In the genomic region with DNA sequence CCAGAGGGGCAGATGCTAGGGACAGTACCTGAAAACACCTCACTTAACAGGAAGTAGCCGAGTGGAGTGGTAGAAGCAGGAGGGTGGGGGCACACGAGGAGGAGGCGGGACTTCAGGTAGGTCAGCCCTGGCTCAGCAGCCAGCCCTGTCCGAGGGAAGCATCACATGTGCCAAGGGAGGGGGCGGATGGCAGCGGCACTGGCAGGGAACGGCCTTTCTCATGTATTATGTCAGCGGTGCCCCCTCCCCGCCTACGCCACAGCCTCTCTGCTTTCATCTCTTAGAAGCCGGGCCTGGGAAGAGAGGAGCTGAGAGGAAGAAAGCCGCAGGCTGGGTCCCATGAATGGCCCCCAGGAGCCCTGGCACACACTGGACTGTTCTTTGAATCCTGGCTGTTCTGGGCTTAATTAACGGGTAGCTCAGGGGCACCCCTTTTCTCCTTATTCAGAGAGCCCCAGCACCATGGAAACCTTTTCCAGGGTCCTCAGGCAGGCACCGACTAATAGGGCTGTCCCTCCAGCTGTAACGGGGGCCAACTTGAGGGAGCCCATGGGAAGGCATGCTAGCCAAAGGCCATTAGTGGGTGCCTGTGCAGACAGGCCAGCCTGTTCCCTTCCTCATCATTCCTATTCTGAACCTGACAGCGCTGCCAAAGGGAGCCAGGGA, we compare ENCODE assay signal across 8 mouse cellular contexts. TPM values are rescaled to one million over a fixed set of nuclear protein-coding genes. Genes with fewer than 3 reads are reported as not detected.
DNase-seq lines count a peak whose midpoint lies in the region; ATAC-seq and TF ChIP-seq lines count a peak whose summit lies in the region.

No protein-coding gene starts in this region.

- intact Hi-C loops in gastrocnemius, postnatal 36 days (cut with DNase I): loop anchor here (5.0 kb wide), 1 partner anchor 117 kb away; no protein-coding TSS in a partner anchor

- peak; percentile 27; the same call in 1 of the 2 replicates for ATAC-seq in lung, postnatal 0 days
- ATAC-seq in forebrain, embryonic 15.5 days (replicated peaks): peak; percentile 92
- no peak for ATAC-seq in erythroid progenitor cell, adult 5-6 weeks (replicated peaks; ENCODE audit: low FRiP score, poor library complexity, severe bottlenecking)

- TF ChIP-seq POLR2A in lung, adult 2 months (IDR thresholded peaks at IDR 0.05; ENCODE audit: borderline replicate concordance, extremely low read depth, low read depth, low read length): no peak
- TF ChIP-seq POLR2A in olfactory bulb, adult 2 months (IDR thresholded peaks at IDR 0.05; ENCODE audit: insufficient read depth, low read depth, low read length): no peak

- no peak for TF ChIP-seq EP300 in lung, postnatal 0 days (IDR thresholded peaks at IDR 0.05)

- no peaks in the 10 kb centered on the region for H3K9me3 ChIP-seq in lung, postnatal 0 days (ENCODE audit: low read length)
- H3K9me3 ChIP-seq in forebrain, embryonic 15.5 days: no peaks in the 10 kb centered on the region

- H3K4me3 ChIP-seq in lung, postnatal 0 days (ENCODE audit: low read depth, low read length): no peak overlapping the region
- H3K4me3 ChIP-seq in lung, adult 2 months (replicated peaks; ENCODE audit: extremely low read depth, low read depth, low read length): no peak overlapping the region
- no peak overlapping the region for H3K4me3 ChIP-seq in forebrain, embryonic 15.5 days
- H3K4me3 ChIP-seq in olfactory bulb, adult 2 months (ENCODE audit: insufficient read depth, low read depth, low read length): no peak overlapping the region

- H3K4me1 ChIP-seq in lung, postnatal 0 days (ENCODE audit: insufficient read depth, low read depth, low read length): peaks cover 3% of the 10 kb centered on the region; the same call in 1 of the 2 replicates
- peaks cover 8% of the 10 kb centered on the region for H3K4me1 ChIP-seq in lung, adult 2 months (ENCODE audit: control insufficient read depth, insufficient read depth, low read length)
- H3K4me1 ChIP-seq in forebrain, embryonic 15.5 days: peaks cover 56% of the 10 kb centered on the region
- peaks cover 50% of the 10 kb centered on the region for H3K4me1 ChIP-seq in olfactory bulb, adult 2 months (ENCODE audit: control insufficient read depth, insufficient read depth, low read length)

- DNase-seq in lung, postnatal 0 days (ENCODE audit: low spot score): no peak
- no peak for DNase-seq in lung, adult 2 months
- DNase-seq in left cerebral cortex, adult 11 months (ENCODE audit: low spot score): peak; percentile 74
- DNase-seq in lung, postnatal 14 days: no peak
- DNase-seq in gastrocnemius, postnatal 36 days: no peak

- no peak overlapping the region for H3K9ac ChIP-seq in lung, postnatal 0 days (replicated peaks; ENCODE audit: low read depth)
- peak overlapping the region; percentile 10; the same call in 1 of the 2 replicates for H3K9ac ChIP-seq in forebrain, embryonic 15.5 days (replicated peaks)

- 50% methylated on average over 16 of the region's 16 CpGs for WGBS in lung, postnatal 0 days
- 42% methylated on average over 16 of the region's 16 CpGs for WGBS in lung, adult 2 months
- whole genome bisulfite sequencing in forebrain, embryonic 15.5 days: 5% methylated on average over 16 of the region's 16 CpGs
- 13% methylated on average over 16 of the region's 16 CpGs for WGBS in olfactory bulb, adult 2 months

- no peak overlapping the region for H3K4me2 ChIP-seq in lung, postnatal 0 days (replicated peaks; ENCODE audit: low read depth, low read length)
- 0 out of 2 replicates have a peak overlapping the region, but pooled peaks have one; percentile 8 for H3K4me2 ChIP-seq in forebrain, embryonic 15.5 days (replicated peaks)

- no peak overlapping the region for H3K27ac ChIP-seq in lung, postnatal 0 days (ENCODE audit: low read length)
- H3K27ac ChIP-seq in forebrain, embryonic 15.5 days (replicated peaks): peak overlapping the region; percentile 94
- peak overlapping the region; percentile 77 for H3K27ac ChIP-seq in olfactory bulb, adult 2 months (ENCODE audit: insufficient read depth, low read depth, low read length)

- no peaks in the 10 kb centered on the region for H3K36me3 ChIP-seq in lung, postnatal 0 days (ENCODE audit: insufficient read depth, low read length)
- no peaks in the 10 kb centered on the region for H3K36me3 ChIP-seq in forebrain, embryonic 15.5 days

- TF ChIP-seq CTCF in lung, postnatal 0 days (IDR thresholded peaks at IDR 0.05): no peak
- no peak for TF ChIP-seq CTCF in lung, adult 2 months (IDR thresholded peaks at IDR 0.05; ENCODE audit: insufficient read depth, low read length)
- no peak for TF ChIP-seq CTCF in olfactory bulb, adult 2 months (IDR thresholded peaks at IDR 0.05; ENCODE audit: insufficient read depth, low read depth, low read length)

- H3K27me3 ChIP-seq in lung, postnatal 0 days (replicated peaks; ENCODE audit: insufficient read depth, low read length): no peaks in the 10 kb centered on the region
- H3K27me3 ChIP-seq in forebrain, embryonic 15.5 days: no peaks in the 10 kb centered on the region

RNA-seq across cellular contexts. Expression of a gene that starts 10.9 kb away (rescaled TPM):
- polyA plus RNA-seq in lung, postnatal 0 days (2015; fragmentation: Nextera tagmentation; extraction: Ambion mirVana): 18.2 and 19.8 TPM in 2 replicates
- 117 and 127 TPM in 2 replicates for polyA plus RNA-seq in lung, adult 2 months (2012; rRNA removed)
- polyA plus RNA-seq in forebrain, embryonic 15.5 days (2015; fragmentation: Nextera tagmentation; extraction: Ambion mirVana): 78.9 and 85.5 TPM in 2 replicates
- polyA plus RNA-seq in olfactory bulb, adult 2 months (2012; ENCODE audit: insufficient read depth, insufficient read length, low replicate concordance, missing spikeins): not detected in 2 replicates
- 21.8 and 26.7 TPM in 2 replicates for total RNA-seq in erythroid progenitor cell, adult 5-6 weeks (2015; ENCODE audit: low replicate concordance)
- 21.2 and 23.2 TPM in 2 replicates for total RNA-seq in erythroid progenitor cell, adult 5-6 weeks (2017; ENCODE audit: low replicate concordance)
- total RNA-seq in gastrocnemius, postnatal 36 days (2021): 1 to 10 TPM; 4.6 to 5.2 TPM

RNA-seq across cellular contexts. Expression of a gene that starts 42.4 kb away (rescaled TPM):
- 10.3 and 11.0 TPM in 2 replicates for polyA plus RNA-seq in lung, postnatal 0 days (2015; fragmentation: Nextera tagmentation; extraction: Ambion mirVana)
- polyA plus RNA-seq in lung, adult 2 months (2012; rRNA removed): 17.2 and 21.8 TPM in 2 replicates
- 22.2 and 25.1 TPM in 2 replicates for polyA plus RNA-seq in forebrain, embryonic 15.5 days (2015; fragmentation: Nextera tagmentation; extraction: Ambion mirVana)
- not detected in 2 replicates for polyA plus RNA-seq in olfactory bulb, adult 2 months (2012; ENCODE audit: insufficient read depth, insufficient read length, low replicate concordance, missing spikeins)
- total RNA-seq in erythroid progenitor cell, adult 5-6 weeks (2015; ENCODE audit: low replicate concordance): 1.7 and 2.5 TPM in 2 replicates
- 3.3 and 6.2 TPM in 2 replicates for total RNA-seq in erythroid progenitor cell, adult 5-6 weeks (2017; ENCODE audit: low replicate concordance)
- total RNA-seq in gastrocnemius, postnatal 36 days (2021): 1 to 10 TPM; 2.6 to 3.1 TPM

RNA-seq across cellular contexts. Expression of a gene that starts 45.1 kb away (rescaled TPM):
- 15.2 and 16.1 TPM in 2 replicates for polyA plus RNA-seq in lung, postnatal 0 days (2015; fragmentation: Nextera tagmentation; extraction: Ambion mirVana)
- polyA plus RNA-seq in lung, adult 2 months (2012; rRNA removed): 31.6 and 31.7 TPM in 2 replicates
- 26.3 and 28.2 TPM in 2 replicates for polyA plus RNA-seq in forebrain, embryonic 15.5 days (2015; fragmentation: Nextera tagmentation; extraction: Ambion mirVana)
- not detected in 2 replicates for polyA plus RNA-seq in olfactory bulb, adult 2 months (2012; ENCODE audit: insufficient read depth, insufficient read length, low replicate concordance, missing spikeins)
- total RNA-seq in erythroid progenitor cell, adult 5-6 weeks (2015; ENCODE audit: low replicate concordance): 0.84 and 2.2 TPM in 2 replicates
- 1.9 and 2.0 TPM in 2 replicates for total RNA-seq in erythroid progenitor cell, adult 5-6 weeks (2017; ENCODE audit: low replicate concordance)
- total RNA-seq in gastrocnemius, postnatal 36 days (2021): 1 to 10 TPM; 4.6 to 5.1 TPM

RNA-seq across cellular contexts. Expression of a gene that starts 52.6 kb away (rescaled TPM):
- polyA plus RNA-seq in lung, postnatal 0 days (2015; fragmentation: Nextera tagmentation; extraction: Ambion mirVana): 23.1 and 25.5 TPM in 2 replicates
- 141 and 163 TPM in 2 replicates for polyA plus RNA-seq in lung, adult 2 months (2012; rRNA removed)
- 25.7 and 28.8 TPM in 2 replicates for polyA plus RNA-seq in forebrain, embryonic 15.5 days (2015; fragmentation: Nextera tagmentation; extraction: Ambion mirVana)
- polyA plus RNA-seq in olfactory bulb, adult 2 months (2012; ENCODE audit: insufficient read depth, insufficient read length, low replicate concordance, missing spikeins): not detected in 2 replicates
- total RNA-seq in erythroid progenitor cell, adult 5-6 weeks (2015; ENCODE audit: low replicate concordance): 19.7 and 20.5 TPM in 2 replicates
- 1.9 and 11.4 TPM in 2 replicates for total RNA-seq in erythroid progenitor cell, adult 5-6 weeks (2017; ENCODE audit: low replicate concordance)
- total RNA-seq in gastrocnemius, postnatal 36 days (2021): 1 to 10 TPM; 3.5 to 3.8 TPM
